Mouse (Mus musculus) kidney, postnatal 0 days (tissue): Measurements from ENCODE around the gene Tnni1. TPM values are rescaled to one million over a fixed set of nuclear protein-coding genes. Genes with fewer than 3 reads are reported as not detected.

Experiments used
- ATAC-seq: fragments of 200-750 bp; cut with Nextera tagmentation; replicated peaks from 2 replicates; pipeline ENCODE4 v1.8.0; 2017; ENCODE audit warnings: low read depth, moderate number of reproducible peaks, moderate TSS enrichment, moderate library complexity; ENCODE audit not compliant: low FRiP score
- DNase-seq: peaks from one replicate; pipeline ENCODE4 v3.0.0-alpha.2; 2016; ENCODE audit warnings: low spot score
- H3K27ac ChIP-seq: fragments of 300-500 bp; sonication (generic); 2 replicates; pipeline ENCODE4 v1.5.1; 2014; ENCODE audit warnings: mild to moderate bottlenecking
- H3K27me3 ChIP-seq: fragments of 300-500 bp; sonication (generic); 2 replicates; pipeline ENCODE4 v1.6.1; 2014; ENCODE audit warnings: low read length, mixed read lengths; ENCODE audit not compliant: insufficient read depth
- H3K36me3 ChIP-seq: fragments of 300-500 bp; sonication (generic); 2 replicates; pipeline ENCODE4 v1.6.1; 2014; ENCODE audit warnings: low read length, mixed read lengths; ENCODE audit not compliant: insufficient read depth
- H3K4me1 ChIP-seq: fragments of 300-500 bp; sonication (generic); replicated peaks from 2 replicates; pipeline ENCODE4 v1.6.1; 2014; ENCODE audit warnings: antibody characterized with exemption, low read length, mixed read lengths; ENCODE audit not compliant: insufficient read depth
- H3K4me2 ChIP-seq: fragments of 300-500 bp; sonication (generic); 2 replicates; pipeline ENCODE4 v1.6.1; 2014; ENCODE audit warnings: mild to moderate bottlenecking, low read length, moderate library complexity, mixed read lengths
- H3K4me3 ChIP-seq: fragments of 300-500 bp; sonication (generic); replicated peaks from 2 replicates; pipeline ENCODE4 v1.5.1; 2014; ENCODE audit warnings: low read depth, low read length
- H3K9ac ChIP-seq: fragments of 300-500 bp; sonication (generic); 2 replicates; pipeline ENCODE4 v1.6.1; 2014; ENCODE audit warnings: low read depth, low read length
- H3K9me3 ChIP-seq: fragments of 300-500 bp; sonication (generic); replicated peaks from 2 replicates; pipeline ENCODE4 v1.6.1; 2016; ENCODE audit warnings: low read length, inconsistent platforms, mixed read lengths
- CTCF ChIP-seq: IDR thresholded peaks from 2 replicates; pipeline ENCODE4 v1.5.1; 2016; ENCODE audit warnings: antibody characterized with exemption, low read depth, mild to moderate bottlenecking, moderate library complexity
- WGBS: fragments of 180-500 bp; shearing (Covaris S2); extraction: QIAGEN DNeasy Blood & Tissue Kit; methylation state at CpG from one replicate; pipeline ENCODE4 v1.1.7; 2014; 5-methylcytosine and 5-hydroxymethylcytosine counted together
- polyA plus RNA-seq: library from polyadenylated mRNA; unstranded; fragments of >200 nt; fragmentation: Nextera tagmentation; extraction: Ambion mirVana; gene quantifications from 2 replicates; pipeline ENCODE4 v1.2.1, GENCODE M21; 2015

Gene Tnni1
- polyA plus RNA-seq, 1 experiment from 2014 or later, result 7.9 TPM

DNA sequence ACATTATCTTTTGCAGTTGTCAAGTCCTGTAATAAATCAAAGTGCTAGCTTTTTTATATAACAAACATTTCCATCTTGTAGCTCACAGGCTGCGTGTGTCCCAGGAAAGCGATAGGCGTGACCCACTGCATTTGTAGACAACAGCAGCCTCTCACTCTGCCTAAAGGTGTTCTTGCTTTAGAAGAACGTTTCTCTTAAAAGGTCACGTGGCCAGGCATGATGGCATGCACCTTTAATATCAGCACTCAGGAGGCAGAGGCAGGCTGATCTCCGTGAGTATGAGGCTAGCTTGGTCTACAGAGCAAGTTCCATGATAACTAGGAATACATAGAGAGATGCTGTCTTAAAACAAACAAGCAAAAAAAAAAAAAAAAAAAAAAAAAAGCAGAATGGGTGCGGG is 79.3 kb downstream of the Tnni1 start:
- Histone ChIP-seq H3K4me1 (no peaks in the 10 kb centered on the region), H3K4me3 (no peak overlapping the region), H3K27ac (no peak overlapping the region), H3K36me3 (no peaks in the 10 kb centered on the region), H3K9ac (no peak overlapping the region), H3K9me3 (no peaks in the 10 kb centered on the region), H3K4me2 (no peak overlapping the region), H3K27me3 (no peaks in the 10 kb centered on the region)
- DNase-seq (no peak), ATAC-seq (no peak)
- WGBS, result 90% methylated on average over 7 of the region's 7 CpGs
- no peak for TF ChIP-seq CTCF

Other genes with a start within 250 kb of the Tnni1 start
- 9.1 and 9.3 TPM in 2 replicates for gene Nav1, start 172.1 kb upstream of the Tnni1 start, polyA plus RNA-seq
- 189 and 190 TPM in 2 replicates for gene Csrp1, start 59.4 kb upstream of the Tnni1 start, polyA plus RNA-seq
- 76.4 and 78.4 TPM in 2 replicates for gene Phlda3, start 13.3 kb upstream of the Tnni1 start, polyA plus RNA-seq
- 28.4 and 33.2 TPM in 2 replicates for gene Lad1, start 39.2 kb downstream of the Tnni1 start, polyA plus RNA-seq
- 2.0 and 5.7 TPM in 2 replicates for gene Tnnt2, start 56.9 kb downstream of the Tnni1 start, polyA plus RNA-seq
- 0.22 and 0.24 TPM in 2 replicates for gene Pkp1, start 139.8 kb downstream of the Tnni1 start, polyA plus RNA-seq
- 0.20 and 0.25 TPM in 2 replicates for gene Igfn1, start 226.9 kb downstream of the Tnni1 start, polyA plus RNA-seq
- 223 and 242 TPM in 2 replicates for gene Tmem9, start 228.7 kb downstream of the Tnni1 start, polyA plus RNA-seq